Mouse (Mus musculus): ENCODE results near the gene Kif18b. TPM values are rescaled to one million over a fixed set of nuclear protein-coding genes. Genes with fewer than 3 reads are reported as not detected.

Gene Kif18b
- polyA plus RNA-seq, 1 experiment = 0.10 TPM

DNA sequence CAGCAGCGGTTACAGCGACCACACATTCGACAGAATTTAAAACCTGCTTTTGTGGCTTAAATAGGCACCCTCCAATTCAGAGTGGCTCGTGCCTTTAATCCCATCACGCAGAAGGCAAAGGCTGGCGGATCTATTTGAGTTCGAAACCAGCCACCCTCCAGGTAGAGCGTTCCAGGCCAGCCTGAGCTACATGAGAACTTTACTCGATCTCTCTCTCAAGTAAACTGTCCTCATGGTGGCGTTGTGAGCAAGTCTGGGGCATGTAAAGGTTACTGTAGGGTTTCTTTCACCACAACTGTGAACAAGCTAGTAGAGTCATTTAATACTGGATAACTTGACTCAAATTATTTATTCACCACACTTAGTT is 410 bp upstream of the Kif18b start:
- 0 out of 2 replicates have a peak, but pooled peaks have one; percentile 1 for TF ChIP-seq POLR2A (IDR thresholded peaks at IDR 0.05; ENCODE audit: borderline replicate concordance, insufficient read depth, low read length)
- peak; percentile 22; the same call in 1 of the 2 replicates for TF ChIP-seq CTCF (IDR thresholded peaks at IDR 0.05; ENCODE audit: borderline replicate concordance, insufficient read depth, low read depth, low read length)
- 2% methylated on average over 10 of the region's 10 CpGs for WGBS
- Histone ChIP-seq H3K27me3 (ENCODE audit: control insufficient read depth, insufficient read depth, low read length) (no peaks in the 10 kb centered on the region), H3K4me1 (ENCODE audit: control insufficient read depth, insufficient read depth, low read length) (no peaks in the 10 kb centered on the region), H3K27ac (ENCODE audit: insufficient read depth, low read length) (no peak overlapping the region), H3K4me3 (replicated peaks; ENCODE audit: insufficient read depth, low read depth, low read length) (peak overlapping the region; percentile 82)
- no peak for DNase-seq

DNA sequence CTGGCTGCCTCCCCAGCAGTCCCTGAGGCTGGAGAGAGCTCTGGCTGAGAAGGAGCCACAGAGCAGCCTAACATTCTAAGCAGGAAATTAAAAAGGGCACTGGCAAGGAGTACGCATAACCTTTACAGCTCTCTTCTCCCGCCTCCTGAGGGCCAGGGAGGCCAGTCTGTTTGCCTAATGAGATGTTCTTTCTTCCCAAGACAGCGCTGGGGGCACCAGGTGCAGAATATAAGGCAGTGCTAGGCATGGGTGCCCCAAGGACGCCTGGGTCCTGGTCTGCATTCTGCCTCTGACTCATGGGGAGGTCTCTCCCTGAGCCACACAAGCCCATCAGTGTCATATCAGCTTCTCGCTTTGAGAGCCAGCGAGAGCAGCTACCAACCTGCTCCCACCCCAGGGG is 3.4 kb downstream of the Kif18b start:
- Histone ChIP-seq H3K4me3 (replicated peaks; ENCODE audit: insufficient read depth, low read depth, low read length) (no peak overlapping the region), H3K27ac (ENCODE audit: insufficient read depth, low read length) (no peak overlapping the region), H3K4me1 (ENCODE audit: control insufficient read depth, insufficient read depth, low read length) (no peaks in the 10 kb centered on the region), H3K27me3 (ENCODE audit: control insufficient read depth, insufficient read depth, low read length) (no peaks in the 10 kb centered on the region)
- TF ChIP-seq POLR2A (IDR thresholded peaks at IDR 0.05; ENCODE audit: borderline replicate concordance, insufficient read depth, low read length) (no peak), CTCF (IDR thresholded peaks at IDR 0.05; ENCODE audit: borderline replicate concordance, insufficient read depth, low read depth, low read length) (no peak)
- no peak for DNase-seq
- WGBS = 76% methylated on average over 6 of the region's 6 CpGs

DNA sequence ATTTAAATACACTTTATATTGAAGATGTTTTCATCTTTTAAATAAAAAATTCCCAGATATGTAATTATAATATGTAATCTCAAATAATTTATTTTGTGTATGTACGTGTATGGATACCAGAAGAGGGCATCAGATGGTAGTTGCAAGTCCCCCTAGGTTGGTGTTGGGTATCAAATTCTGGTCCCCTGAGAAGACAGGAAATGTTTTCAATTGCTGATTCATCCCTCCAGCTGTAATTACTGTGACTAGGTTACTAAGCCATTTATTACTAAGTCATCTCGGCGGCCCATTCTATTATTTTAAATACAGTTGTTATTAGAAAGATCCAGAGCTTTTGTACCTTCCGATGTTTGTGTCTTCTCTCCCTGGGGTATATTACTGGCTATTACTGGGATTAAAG is 6.8 kb downstream of the Kif18b start:
- H3K27me3 ChIP-seq (ENCODE audit: control insufficient read depth, insufficient read depth, low read length) = no peaks in the 10 kb centered on the region
- TF ChIP-seq CTCF (IDR thresholded peaks at IDR 0.05; ENCODE audit: borderline replicate concordance, insufficient read depth, low read depth, low read length) (no peak), POLR2A (IDR thresholded peaks at IDR 0.05; ENCODE audit: borderline replicate concordance, insufficient read depth, low read length) (no peak)
- 89% methylated on average over 4 of the region's 4 CpGs for WGBS
- no peak overlapping the region for H3K4me3 ChIP-seq (replicated peaks; ENCODE audit: insufficient read depth, low read depth, low read length)
- no peak for DNase-seq
- H3K4me1 ChIP-seq (ENCODE audit: control insufficient read depth, insufficient read depth, low read length) = no peaks in the 10 kb centered on the region
- H3K27ac ChIP-seq (ENCODE audit: insufficient read depth, low read length) = no peak overlapping the region

DNA sequence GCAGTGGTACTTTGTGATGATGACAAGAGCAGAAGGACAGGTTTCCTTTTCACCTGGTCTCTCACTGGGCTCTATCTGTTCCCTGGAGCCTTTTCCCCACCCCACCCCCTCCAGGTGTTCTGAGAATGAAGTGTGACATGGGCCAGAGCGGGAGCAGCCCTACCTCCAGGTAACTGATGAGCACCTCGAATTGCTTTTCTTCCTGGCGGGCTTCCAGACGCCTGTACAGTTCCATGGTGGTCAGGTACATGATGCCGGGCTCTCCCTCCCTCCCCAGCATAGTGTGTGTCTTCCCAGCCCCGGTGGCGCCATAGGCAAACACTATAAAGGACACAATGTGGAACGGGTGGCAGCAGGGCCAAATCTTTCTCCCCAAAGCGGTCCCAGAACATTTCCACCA is 9.5 kb downstream of the Kif18b start:
- no peak overlapping the region for H3K27ac ChIP-seq (ENCODE audit: insufficient read depth, low read length)
- no peak overlapping the region for H3K4me3 ChIP-seq (replicated peaks; ENCODE audit: insufficient read depth, low read depth, low read length)
- no peaks in the 10 kb centered on the region for H3K4me1 ChIP-seq (ENCODE audit: control insufficient read depth, insufficient read depth, low read length)
- 87% methylated on average over 9 of the region's 9 CpGs for WGBS
- H3K27me3 ChIP-seq (ENCODE audit: control insufficient read depth, insufficient read depth, low read length) = no peaks in the 10 kb centered on the region
- no peak for DNase-seq
- no peak for TF ChIP-seq CTCF (IDR thresholded peaks at IDR 0.05; ENCODE audit: borderline replicate concordance, insufficient read depth, low read depth, low read length)
- TF ChIP-seq POLR2A (IDR thresholded peaks at IDR 0.05; ENCODE audit: borderline replicate concordance, insufficient read depth, low read length) = no peak

DNA sequence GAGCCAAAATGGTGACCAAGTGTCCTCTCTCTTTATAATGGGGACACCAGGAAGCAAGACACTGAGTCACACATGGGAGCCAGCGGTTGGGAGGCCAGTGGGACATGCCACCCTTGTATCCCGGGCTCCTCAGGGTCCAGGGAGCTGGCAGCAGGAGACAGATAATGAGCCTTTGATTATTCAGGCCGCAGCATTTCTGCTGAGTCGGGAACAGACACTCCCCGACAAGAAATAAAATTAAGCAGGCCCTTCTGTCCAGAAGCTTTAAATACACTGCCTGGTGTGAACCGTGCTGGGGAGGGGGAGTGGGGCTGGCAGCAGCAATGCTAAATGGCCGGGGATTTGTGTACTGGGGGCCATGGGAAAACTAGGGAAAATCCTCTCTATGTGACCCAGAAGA is 13.5 kb downstream of the Kif18b start:
- no peak for TF ChIP-seq POLR2A (IDR thresholded peaks at IDR 0.05; ENCODE audit: borderline replicate concordance, insufficient read depth, low read length)
- TF ChIP-seq CTCF (IDR thresholded peaks at IDR 0.05; ENCODE audit: borderline replicate concordance, insufficient read depth, low read depth, low read length) = no peak
- Histone ChIP-seq H3K4me1 (ENCODE audit: control insufficient read depth, insufficient read depth, low read length) (no peaks in the 10 kb centered on the region), H3K27me3 (ENCODE audit: control insufficient read depth, insufficient read depth, low read length) (no peaks in the 10 kb centered on the region), H3K4me3 (replicated peaks; ENCODE audit: insufficient read depth, low read depth, low read length) (no peak overlapping the region), H3K27ac (ENCODE audit: insufficient read depth, low read length) (no peak overlapping the region)
- no peak for DNase-seq
- 64% methylated on average over 7 of the region's 7 CpGs for whole genome bisulfite sequencing

DNA sequence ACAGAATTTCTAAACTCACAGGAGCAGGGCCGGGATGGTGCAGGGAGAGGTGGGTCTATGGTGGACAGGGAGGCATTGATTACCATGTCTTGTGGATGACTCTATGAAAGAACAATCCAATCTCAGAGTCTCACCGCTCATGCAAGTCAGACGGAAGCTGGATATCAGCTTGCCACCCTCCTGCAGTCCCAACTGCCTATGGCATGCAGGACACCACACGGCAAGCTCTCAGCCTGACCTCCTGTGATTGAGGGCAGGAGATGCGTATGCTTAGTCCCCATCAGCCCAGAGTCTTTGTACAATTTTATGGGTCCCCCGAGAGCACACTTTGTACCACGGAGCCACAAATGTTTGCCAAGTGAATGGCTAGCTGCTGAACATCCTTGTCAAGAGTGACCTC is 21.3 kb downstream of the Kif18b start:
- no peak overlapping the region for H3K4me3 ChIP-seq (replicated peaks; ENCODE audit: insufficient read depth, low read depth, low read length)
- H3K27me3 ChIP-seq (ENCODE audit: control insufficient read depth, insufficient read depth, low read length) = no peaks in the 10 kb centered on the region
- TF ChIP-seq POLR2A (IDR thresholded peaks at IDR 0.05; ENCODE audit: borderline replicate concordance, insufficient read depth, low read length) = no peak
- TF ChIP-seq CTCF (IDR thresholded peaks at IDR 0.05; ENCODE audit: borderline replicate concordance, insufficient read depth, low read depth, low read length) = no peak
- DNase-seq = peak in 1 of 2 experiments; percentile 4
- no peak overlapping the region for H3K27ac ChIP-seq (ENCODE audit: insufficient read depth, low read length)
- H3K4me1 ChIP-seq (ENCODE audit: control insufficient read depth, insufficient read depth, low read length) = peaks cover 6% of the 10 kb centered on the region; the same call in 1 of the 2 replicates
- WGBS = 79% methylated on average over 7 of the region's 7 CpGs

DNA sequence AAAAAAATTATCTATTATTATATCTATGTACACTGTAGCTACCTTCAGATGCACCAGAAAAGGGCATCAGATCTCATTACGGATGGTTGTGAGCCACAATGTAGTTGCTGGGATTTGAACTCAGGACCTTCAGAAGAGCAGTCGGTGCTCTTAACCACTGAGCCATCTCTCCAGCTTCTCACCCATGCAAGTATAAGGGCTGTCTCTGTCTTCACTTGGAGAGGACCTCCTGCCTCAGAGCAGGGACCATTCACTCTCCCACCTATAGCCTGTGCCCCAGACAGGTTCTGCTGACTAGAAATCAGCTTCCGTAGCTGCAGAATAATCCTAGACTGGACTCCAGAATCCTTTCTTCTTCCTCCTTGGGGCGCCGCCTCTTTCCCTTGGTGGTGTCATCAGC is 22.8 kb downstream of the Kif18b start:
- 95% methylated on average over 5 of the region's 5 CpGs for WGBS
- Histone ChIP-seq H3K27ac (ENCODE audit: insufficient read depth, low read length) (no peak overlapping the region), H3K4me1 (ENCODE audit: control insufficient read depth, insufficient read depth, low read length) (peaks cover 12% of the 10 kb centered on the region; the same call in 1 of the 2 replicates), H3K4me3 (replicated peaks; ENCODE audit: insufficient read depth, low read depth, low read length) (no peak overlapping the region), H3K27me3 (ENCODE audit: control insufficient read depth, insufficient read depth, low read length) (no peaks in the 10 kb centered on the region)
- DNase-seq = no peak
- TF ChIP-seq CTCF (IDR thresholded peaks at IDR 0.05; ENCODE audit: borderline replicate concordance, insufficient read depth, low read depth, low read length) (no peak), POLR2A (IDR thresholded peaks at IDR 0.05; ENCODE audit: borderline replicate concordance, insufficient read depth, low read length) (no peak)

DNA sequence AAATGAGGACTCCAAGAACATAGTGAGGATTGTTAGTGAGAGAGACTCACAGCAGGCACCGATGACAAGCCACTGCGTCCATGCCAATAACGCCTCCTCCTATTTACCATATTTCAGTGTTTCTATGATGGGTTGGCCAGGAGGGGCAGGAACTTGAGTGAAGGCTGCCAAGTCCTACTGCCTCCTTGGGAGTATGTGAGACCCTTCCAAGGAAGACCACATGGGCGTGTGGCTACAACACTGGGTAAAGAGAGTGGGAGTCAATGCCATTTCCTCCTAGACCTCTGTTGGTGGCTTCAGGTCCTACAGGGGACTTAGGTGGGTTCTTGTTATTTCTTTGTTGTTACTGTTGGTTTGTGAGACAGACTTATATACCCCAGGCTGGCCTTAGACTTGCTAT is 23.7 kb downstream of the Kif18b start:
- no peaks in the 10 kb centered on the region for H3K27me3 ChIP-seq (ENCODE audit: control insufficient read depth, insufficient read depth, low read length)
- DNase-seq = no peak
- peaks cover 12% of the 10 kb centered on the region; the same call in 1 of the 2 replicates for H3K4me1 ChIP-seq (ENCODE audit: control insufficient read depth, insufficient read depth, low read length)
- H3K27ac ChIP-seq (ENCODE audit: insufficient read depth, low read length) = no peak overlapping the region
- no peak for TF ChIP-seq CTCF (IDR thresholded peaks at IDR 0.05; ENCODE audit: borderline replicate concordance, insufficient read depth, low read depth, low read length)
- TF ChIP-seq POLR2A (IDR thresholded peaks at IDR 0.05; ENCODE audit: borderline replicate concordance, insufficient read depth, low read length) = no peak
- H3K4me3 ChIP-seq (replicated peaks; ENCODE audit: insufficient read depth, low read depth, low read length) = no peak overlapping the region
- 17% methylated on average over 4 of the region's 4 CpGs for whole genome bisulfite sequencing
